Mouse (Mus musculus) liver, postnatal 0 days (tissue): ENCODE measurements around the gene Pus7. TPM values are rescaled to one million over a fixed set of nuclear protein-coding genes. Genes with fewer than 3 reads are reported as not detected.
"Not testable (repeated sequence)": the region's sequence is repeated elsewhere in the genome, so short reads cannot be mapped to it uniquely, and the experiment has no call there.

Experiments
- ATAC-seq: fragments of 200-750 bp; cut with Nextera tagmentation; 2 replicates; pipeline ENCODE4 v1.8.0; 2017; ENCODE audit warnings: mild to moderate bottlenecking, moderate library complexity
- DNase-seq: peaks from one replicate; pipeline ENCODE4 v3.0.0-alpha.2; 2016
- H3K27ac ChIP-seq: fragments of 300-500 bp; sonication (generic); 2 replicates; pipeline ENCODE4 v1.5.1; 2014; ENCODE audit warnings: antibody characterized with exemption, moderate library complexity, mild to moderate bottlenecking, low read depth
- H3K27me3 ChIP-seq: fragments of 300-500 bp; sonication (generic); 2 replicates; pipeline ENCODE4 v1.6.1; 2014; ENCODE audit warnings: low read length, control low read depth, mixed read lengths; ENCODE audit not compliant: insufficient read depth
- H3K36me3 ChIP-seq: fragments of 300-500 bp; sonication (generic); replicated peaks from 2 replicates; pipeline ENCODE4 v1.6.1; 2014; ENCODE audit warnings: mild to moderate bottlenecking, control low read depth, low read length, moderate library complexity, mixed read lengths; ENCODE audit not compliant: insufficient read depth
- H3K4me1 ChIP-seq: fragments of 300-500 bp; sonication (generic); 2 replicates; pipeline ENCODE4 v1.6.1; 2014; ENCODE audit warnings: antibody characterized with exemption, mild to moderate bottlenecking, control low read depth; ENCODE audit not compliant: insufficient read depth
- H3K4me2 ChIP-seq: fragments of 300-500 bp; sonication (generic); 2 replicates; pipeline ENCODE4 v1.6.1; 2014; ENCODE audit warnings: low read depth, mild to moderate bottlenecking, low read length, moderate library complexity, mixed read lengths
- H3K4me3 ChIP-seq: fragments of 300-500 bp; sonication (generic); 2 replicates; pipeline ENCODE4 v1.5.1; 2014; ENCODE audit warnings: low read depth, low read length
- H3K9ac ChIP-seq: fragments of 300-500 bp; sonication (generic); replicated peaks from 2 replicates; pipeline ENCODE4 v1.6.1; 2014; ENCODE audit warnings: mild to moderate bottlenecking, moderate library complexity
- H3K9me3 ChIP-seq: fragments of 300-500 bp; sonication (generic); 2 replicates; pipeline ENCODE4 v1.6.1; 2016; ENCODE audit warnings: mild to moderate bottlenecking, control low read depth, low read length, mixed read lengths
- CTCF ChIP-seq: sonication (generic); IDR thresholded peaks from 2 replicates; pipeline ENCODE4 v1.5.1; 2016; ENCODE audit warnings: antibody characterized with exemption, low read depth
- EP300 ChIP-seq: IDR thresholded peaks from 2 replicates; pipeline ENCODE4 v1.6.1; 2016; ENCODE audit warnings: antibody characterized with exemption, low read depth, mild to moderate bottlenecking
- WGBS: fragments of 180-500 bp; shearing (Covaris S2); extraction: QIAGEN DNeasy Blood & Tissue Kit; methylation state at CpG from one replicate; pipeline ENCODE4 v1.1.7; 2014; ENCODE audit not compliant: insufficient replicate concordance; 5-methylcytosine and 5-hydroxymethylcytosine counted together
- polyA plus RNA-seq: library from polyadenylated mRNA; unstranded; fragments of >200 nt; fragmentation: Nextera tagmentation; extraction: Ambion mirVana; gene quantifications from 2 replicates; pipeline ENCODE4 v1.2.1, GENCODE M21; 2015

Pus7 gene
- polyA plus RNA-seq, 1 experiment from 2014 or later = 6.0 TPM

DNA sequence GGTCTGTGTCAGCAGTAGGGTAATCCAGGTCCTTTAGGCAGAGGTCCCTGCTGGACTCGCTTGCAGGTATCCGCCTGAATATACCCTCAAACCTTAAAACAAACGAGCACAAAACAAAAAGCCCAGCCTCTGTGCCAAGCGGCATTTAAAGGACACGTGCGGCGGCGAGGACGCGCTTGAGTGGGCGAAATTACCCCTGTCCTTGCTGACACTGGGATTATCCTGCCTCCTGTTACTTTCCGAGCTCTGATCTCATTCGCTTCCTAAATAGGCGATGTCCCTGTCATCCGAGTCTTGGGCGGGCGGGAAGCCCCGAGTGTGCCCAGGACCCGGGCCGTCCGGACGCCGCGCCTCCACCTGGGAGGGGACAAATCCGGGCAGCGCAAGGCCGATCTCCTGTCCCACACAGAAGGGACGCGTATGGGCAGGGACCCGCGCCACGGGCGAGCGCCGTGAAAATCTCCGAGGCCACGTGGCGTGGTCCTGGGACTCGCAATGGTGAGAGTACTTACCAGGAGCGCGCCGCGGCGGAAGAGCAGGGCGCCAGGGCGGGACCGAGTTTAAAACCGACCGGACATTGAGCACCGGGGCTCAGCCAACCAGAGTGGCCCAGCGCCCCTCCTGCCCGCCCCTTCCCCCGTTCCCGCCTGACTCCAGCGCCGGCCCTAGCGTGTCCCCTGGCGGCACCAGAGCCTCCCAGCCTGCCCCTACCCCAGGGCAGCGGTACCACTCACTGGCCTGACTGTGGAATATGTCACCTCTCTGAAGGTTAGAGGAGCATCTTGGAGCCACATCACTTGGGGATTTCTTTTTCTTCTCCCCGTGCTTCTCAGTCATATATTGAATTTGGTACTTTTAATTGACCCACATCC lies 71.1 kb downstream of the Pus7 start:
- ATAC-seq (peak; percentile 98), DNase-seq (peak; percentile 72)
- Histone ChIP-seq H3K27ac (0 out of 2 replicates have a peak overlapping the region, but pooled peaks have one; percentile 17), H3K27me3 (no peaks in the 10 kb centered on the region), H3K9ac (peak overlapping the region; percentile 59), H3K36me3 (peaks cover 5% of the 10 kb centered on the region; the same call in 1 of the 2 replicates), H3K4me1 (no peaks in the 10 kb centered on the region), H3K4me2 (peak overlapping the region; percentile 82), H3K4me3 (peak overlapping the region; percentile 59), H3K9me3 (peaks cover 4% of the 10 kb centered on the region)
- WGBS = 6% methylated on average over 46 of the region's 60 CpGs
- TF ChIP-seq CTCF (peak; percentile 60), EP300 (no peak)

DNA sequence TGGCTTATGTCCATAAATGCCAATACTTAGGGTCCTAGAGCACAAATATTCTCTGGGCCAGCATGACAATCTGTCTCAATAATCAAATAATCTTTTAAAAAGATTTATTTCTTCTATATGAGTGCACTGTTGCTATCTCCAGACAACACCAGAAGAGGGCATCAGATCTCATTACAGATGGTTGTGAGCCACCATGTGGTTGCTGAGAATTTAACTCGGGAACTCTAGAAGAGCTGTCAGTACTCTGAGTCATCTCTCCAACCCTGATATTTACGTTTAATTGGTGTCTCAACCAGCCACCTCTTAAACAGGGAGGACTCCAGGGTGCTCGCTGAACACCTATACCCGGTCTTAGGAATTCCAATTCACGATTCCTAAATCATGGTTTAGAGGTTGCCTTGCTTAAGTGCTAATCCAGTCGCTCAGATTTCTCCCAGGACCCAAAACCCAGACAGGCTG lies 71.8 kb downstream of the Pus7 start:
- not testable (repeated sequence) for H3K4me1 ChIP-seq, H3K9me3 ChIP-seq, H3K27me3 ChIP-seq, H3K36me3 ChIP-seq, H3K27ac ChIP-seq, DNase-seq
- Histone ChIP-seq H3K4me3 (peak overlapping the region; percentile 59), H3K4me2 (peak overlapping the region; percentile 82), H3K9ac (peak overlapping the region; percentile 59)
- ATAC-seq = peak; percentile 13; the same call in 1 of the 2 replicates
- peak; percentile 27 for TF ChIP-seq CTCF
- 45% methylated on average over 6 of the region's 6 CpGs for WGBS

DNA sequence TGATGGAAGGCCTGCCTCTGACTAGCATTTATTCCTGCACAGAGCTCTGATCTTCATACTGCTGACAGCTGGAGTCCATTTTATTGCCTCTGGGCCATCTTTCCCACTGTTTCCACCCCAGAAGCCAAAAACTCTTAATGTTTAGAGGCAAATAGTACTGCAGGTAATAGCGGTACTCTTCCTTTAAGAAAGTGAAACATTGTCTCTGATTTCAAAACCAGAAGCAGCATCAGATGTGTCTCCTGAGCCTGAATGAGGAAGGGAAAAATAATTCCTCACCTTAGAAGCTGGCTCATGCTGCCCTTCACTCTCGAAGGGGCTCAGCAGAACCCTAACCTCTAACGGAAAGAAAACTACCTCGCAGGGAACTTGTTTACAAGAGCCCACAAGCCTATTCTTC lies 72.3 kb downstream of the Pus7 start:
- DNase-seq (no peak), ATAC-seq (no peak)
- Histone ChIP-seq H3K4me1 (no peaks in the 10 kb centered on the region), H3K4me2 (no peak overlapping the region), H3K4me3 (no peak overlapping the region), H3K36me3 (peaks cover 5% of the 10 kb centered on the region; the same call in 1 of the 2 replicates), H3K9me3 (peaks cover 7% of the 10 kb centered on the region), H3K9ac (no peak overlapping the region), H3K27me3 (no peaks in the 10 kb centered on the region), H3K27ac (no peak overlapping the region)
- 93% methylated on average over 4 of the region's 4 CpGs for WGBS
- TF ChIP-seq EP300 = no peak
- TF ChIP-seq CTCF = no peak

DNA sequence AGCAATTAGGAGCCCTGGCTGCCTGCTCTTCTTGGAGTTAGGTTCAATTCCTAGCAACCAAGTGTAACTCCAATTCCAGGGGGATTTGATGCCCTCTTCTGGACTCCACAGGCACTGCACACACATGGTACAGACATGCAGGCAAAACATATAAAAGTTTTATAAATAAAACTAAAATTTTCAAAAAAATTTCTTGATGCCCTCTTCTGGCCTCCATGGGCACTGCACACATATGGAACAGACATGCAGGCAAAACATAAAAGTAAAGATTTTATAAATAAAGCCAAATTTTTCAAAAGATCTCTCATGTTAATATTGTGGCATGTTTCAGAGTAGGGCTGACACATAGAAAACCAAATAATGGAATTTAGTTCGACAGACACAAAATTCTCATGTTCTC lies 73.8 kb downstream of the Pus7 start:
- TF ChIP-seq EP300 (no peak), CTCF (no peak)
- WGBS = 92% methylated on average over 1 of the region's 1 CpGs

GRCm38 (mm10) chr5:23706601-23707597 lies 76.6 kb downstream of the Pus7 start:
- peaks cover 15% of the 10 kb centered on the region for H3K36me3 ChIP-seq
- H3K4me2 ChIP-seq, H3K4me1 ChIP-seq, H3K4me3 ChIP-seq, DNase-seq, H3K27ac ChIP-seq, ATAC-seq, H3K27me3 ChIP-seq, H3K9ac ChIP-seq: not testable (repeated sequence)
- 91% methylated on average over 31 of the region's 34 CpGs for WGBS
- peaks cover 18% of the 10 kb centered on the region for H3K9me3 ChIP-seq

More for the DNA sequence above, 73.8 kb downstream of the Pus7 start:
- Histone ChIP-seq H3K9ac (no peak overlapping the region), H3K4me2 (no peak overlapping the region), H3K27ac (no peak overlapping the region), H3K27me3 (no peaks in the 10 kb centered on the region), H3K9me3 (peaks cover 7% of the 10 kb centered on the region), H3K4me3 (no peak overlapping the region), H3K4me1 (no peaks in the 10 kb centered on the region), H3K36me3 (peaks cover 5% of the 10 kb centered on the region; the same call in 1 of the 2 replicates)
- no peak for DNase-seq
- ATAC-seq = no peak

DNA sequence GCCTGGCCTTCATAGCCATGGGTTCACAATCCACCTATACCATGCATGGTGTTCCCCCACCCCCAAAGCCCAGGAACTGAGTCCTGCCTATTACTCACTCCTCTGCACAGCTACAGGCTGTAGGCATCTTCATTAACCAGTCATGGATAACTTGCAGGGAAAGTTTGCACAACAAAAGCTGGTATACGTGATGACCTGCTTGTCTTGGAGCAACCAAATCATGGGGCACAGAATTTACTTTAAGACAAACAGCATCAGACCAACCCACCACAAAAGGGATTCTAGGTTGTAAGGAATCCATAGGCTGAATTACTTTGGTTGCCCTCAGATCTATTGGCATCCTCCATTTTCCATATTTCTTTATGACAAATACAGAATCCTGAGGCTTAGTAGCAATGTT lies 86.1 kb downstream of the Pus7 start:
- no peaks in the 10 kb centered on the region for H3K4me1 ChIP-seq
- DNase-seq (no peak), ATAC-seq (no peak)
- no peak overlapping the region for H3K9ac ChIP-seq
- no peak overlapping the region for H3K4me3 ChIP-seq
- WGBS = 81% methylated on average over 1 of the region's 1 CpGs
- H3K27me3 ChIP-seq = no peaks in the 10 kb centered on the region
- no peak overlapping the region for H3K27ac ChIP-seq
- H3K9me3 ChIP-seq = peaks cover 17% of the 10 kb centered on the region
- no peak for TF ChIP-seq EP300
- TF ChIP-seq CTCF = no peak
- no peak overlapping the region for H3K4me2 ChIP-seq
- no peaks in the 10 kb centered on the region for H3K36me3 ChIP-seq

Other genes with a start within 250 kb of the Pus7 start
- 9.6 and 10.9 TPM in 2 replicates for gene Srpk2, start 99.1 kb downstream of the Pus7 start, polyA plus RNA-seq
- 9.6 and 10.9 TPM in 2 replicates for gene Rint1, start 4.0 kb upstream of the Pus7 start, polyA plus RNA-seq
- gene Tomm7, start 60.5 kb upstream of the Pus7 start, polyA plus RNA-seq = 63.2 and 64.7 TPM in 2 replicates
- gene Fam126a, start 247.0 kb upstream of the Pus7 start, polyA plus RNA-seq = 33.4 and 34.5 TPM in 2 replicates